Mouse (Mus musculus): ENCODE results near the gene Phrf1.
A peak's percentile ranks its signal among the peaks of the same experiment; 100 is the strongest.
"Not testable (repeated sequence)": the region's sequence is repeated elsewhere in the genome, so short reads cannot be mapped to it uniquely, and the experiment has no call there.

Phrf1 gene

GRCm38 (mm10) chr7:141213605-141214235 is 14.9 kb upstream of the Phrf1 start, which contains the start of gene Lmntd2:
Gene Lmntd2 (minus strand): TSS chr7:141214080.
- no peak for DNase-seq (ENCODE audit: low spot score)

GRCm38 (mm10) chr7:141214310-141214709 is 14.3 kb upstream of the Phrf1 start:
- no peak for DNase-seq (ENCODE audit: low spot score)

GRCm38 (mm10) chr7:141215101-141215879 is 13.3 kb upstream of the Phrf1 start, which contains the start of gene Rassf7:
Gene Rassf7 (plus strand): TSS chr7:141215860.
- DNase-seq (ENCODE audit: low spot score): peak; percentile 91

- DNase-seq (ENCODE audit: low spot score): no peak
Measured at GRCm38 (mm10) chr7:141215880-141216733, 12.5 kb upstream of the Phrf1 start.

- DNase-seq (ENCODE audit: low spot score): no peak
Measured at GRCm38 (mm10) chr7:141216894-141217293, 11.7 kb upstream of the Phrf1 start.

- no peak for DNase-seq (ENCODE audit: low spot score)
Measured at GRCm38 (mm10) chr7:141217343-141218013, 11.1 kb upstream of the Phrf1 start.

GRCm38 (mm10) chr7:141218141-141218540 is 10.4 kb upstream of the Phrf1 start:
- DNase-seq (ENCODE audit: low spot score): no peak

GRCm38 (mm10) chr7:141218557-141219133 is 9.9 kb upstream of the Phrf1 start:
- DNase-seq (ENCODE audit: low spot score): no peak

GRCm38 (mm10) chr7:141219558-141220099 is 9.0 kb upstream of the Phrf1 start:
- DNase-seq (ENCODE audit: low spot score): no peak

- no peak for DNase-seq (ENCODE audit: low spot score)
Measured at GRCm38 (mm10) chr7:141220377-141220776, 8.2 kb upstream of the Phrf1 start.

- peak; percentile 98 for DNase-seq (ENCODE audit: low spot score)
Measured at GRCm38 (mm10) chr7:141221249-141222125, 7.1 kb upstream of the Phrf1 start.

- no peak for DNase-seq (ENCODE audit: low spot score)
Measured at GRCm38 (mm10) chr7:141222126-141222467, 6.5 kb upstream of the Phrf1 start.

- DNase-seq (ENCODE audit: low spot score): no peak
Measured at GRCm38 (mm10) chr7:141222696-141223215, 5.8 kb upstream of the Phrf1 start.

- DNase-seq (ENCODE audit: low spot score): no peak
Measured at GRCm38 (mm10) chr7:141226535-141226934, 2.0 kb upstream of the Phrf1 start.

GRCm38 (mm10) chr7:141227796-141228195 is 788 bp upstream of the Phrf1 start:
- no peak for DNase-seq (ENCODE audit: low spot score)

GRCm38 (mm10) chr7:141229702-141230101 is 1.1 kb downstream of the Phrf1 start:
- DNase-seq (ENCODE audit: low spot score): no peak

- DNase-seq (ENCODE audit: low spot score): no peak
Measured at GRCm38 (mm10) chr7:141230570-141230969, 2.0 kb downstream of the Phrf1 start.

- DNase-seq (ENCODE audit: low spot score): no peak
Measured at GRCm38 (mm10) chr7:141231111-141231510, 2.5 kb downstream of the Phrf1 start.

- DNase-seq (ENCODE audit: low spot score): no peak
Measured at GRCm38 (mm10) chr7:141231551-141231950, 3.0 kb downstream of the Phrf1 start.

- not testable (repeated sequence) for DNase-seq (ENCODE audit: low spot score)
Measured at GRCm38 (mm10) chr7:141250486-141250885, 21.9 kb downstream of the Phrf1 start.

Data from ovary, adult 18-20 months (tissue).